Mouse (Mus musculus) embryonic facial prominence, embryonic 12.5 days (tissue): ENCODE results near the gene Hs2st1. TPM values are rescaled to one million over a fixed set of nuclear protein-coding genes. Genes with fewer than 3 reads are reported as not detected.

Source experiments
- ATAC-seq: fragments of 200-750 bp; cut with Nextera tagmentation; 2 replicates; pipeline ENCODE4 v1.8.0; 2017; ENCODE audit not compliant: insufficient number of reproducible peaks, insufficient read depth, low FRiP score, low TSS enrichment
- H3K27ac ChIP-seq: fragments of 300-500 bp; sonication (generic); 2 replicates; pipeline ENCODE4 v1.5.1; 2016; ENCODE audit warnings: mild to moderate bottlenecking
- H3K27me3 ChIP-seq: fragments of 300-500 bp; sonication (generic); 2 replicates; pipeline ENCODE4 v1.6.1; 2016; ENCODE audit warnings: mild to moderate bottlenecking, moderate library complexity
- H3K36me3 ChIP-seq: fragments of 300-500 bp; sonication (generic); 2 replicates; pipeline ENCODE4 v1.6.1; 2016; ENCODE audit warnings: mild to moderate bottlenecking
- H3K4me1 ChIP-seq: fragments of 300-500 bp; sonication (generic); 2 replicates; pipeline ENCODE4 v1.6.1; 2016
- H3K4me2 ChIP-seq: fragments of 300-500 bp; sonication (generic); replicated peaks from 2 replicates; pipeline ENCODE4 v1.6.1; 2016; ENCODE audit warnings: mild to moderate bottlenecking, moderate library complexity
- H3K4me3 ChIP-seq: fragments of 300-500 bp; sonication (generic); 2 replicates; pipeline ENCODE4 v1.5.1; 2016; ENCODE audit warnings: mild to moderate bottlenecking
- H3K9ac ChIP-seq: fragments of 300-500 bp; sonication (generic); 2 replicates; pipeline ENCODE4 v1.6.1; 2016; ENCODE audit warnings: mild to moderate bottlenecking, moderate library complexity
- H3K9me3 ChIP-seq: fragments of 300-500 bp; sonication (generic); 2 replicates; pipeline ENCODE4 v1.6.1; 2016; ENCODE audit warnings: mild to moderate bottlenecking, moderate library complexity
- WGBS: fragments of 180-500 bp; shearing (Covaris S2); methylation state at CpG from one replicate; pipeline ENCODE4 v1.1.7; 2016; 5-methylcytosine and 5-hydroxymethylcytosine counted together
- polyA plus RNA-seq: library from polyadenylated mRNA; unstranded; fragments of >200 nt; fragmentation: Nextera tagmentation; extraction: Ambion mirVana; gene quantifications from 2 replicates; pipeline ENCODE4 v1.2.1, GENCODE M21; 2016

Hs2st1 gene
- polyA plus RNA-seq, 1 experiment from 2014 or later, result 27.0 TPM

- Histone ChIP-seq H3K4me2 (no peak overlapping the region), H3K9ac (no peak overlapping the region), H3K27ac (no peak overlapping the region), H3K4me3 (no peak overlapping the region), H3K9me3 (no peaks in the 10 kb centered on the region), H3K4me1 (no peaks in the 10 kb centered on the region), H3K27me3 (no peaks in the 10 kb centered on the region), H3K36me3 (no peaks in the 10 kb centered on the region)
- no peak for ATAC-seq
- WGBS, result 78% methylated on average over 10 of the region's 10 CpGs
Measured at GRCm38 (mm10) chr3:144519581-144520272, 50.3 kb downstream of the Hs2st1 start.

- Histone ChIP-seq H3K4me1 (no peaks in the 10 kb centered on the region), H3K4me2 (no peak overlapping the region), H3K36me3 (no peaks in the 10 kb centered on the region), H3K9me3 (no peaks in the 10 kb centered on the region), H3K27ac (no peak overlapping the region), H3K4me3 (no peak overlapping the region), H3K27me3 (no peaks in the 10 kb centered on the region), H3K9ac (no peak overlapping the region)
- ATAC-seq, result no peak
- 74% methylated on average over 4 of the region's 5 CpGs for WGBS
Measured at GRCm38 (mm10) chr3:144518917-144519316, 51.1 kb downstream of the Hs2st1 start.

- no peaks in the 10 kb centered on the region for H3K27me3 ChIP-seq
- no peak overlapping the region for H3K27ac ChIP-seq
- 0 out of 2 replicates have a peak, but pooled peaks cover 4% of the 10 kb centered on the region for H3K4me1 ChIP-seq
- 82% methylated on average over 7 of the region's 7 CpGs for WGBS
- no peak overlapping the region for H3K4me2 ChIP-seq
- H3K36me3 ChIP-seq, result no peaks in the 10 kb centered on the region
- ATAC-seq, result no peak
- no peak overlapping the region for H3K4me3 ChIP-seq
- H3K9me3 ChIP-seq, result no peaks in the 10 kb centered on the region
- no peak overlapping the region for H3K9ac ChIP-seq
Measured at GRCm38 (mm10) chr3:144515286-144515685, 54.7 kb downstream of the Hs2st1 start.

- 93% methylated on average over 10 of the region's 10 CpGs for WGBS
- H3K36me3 ChIP-seq, result no peaks in the 10 kb centered on the region
Measured at GRCm38 (mm10) chr3:144514122-144514505, 55.9 kb downstream of the Hs2st1 start.

GRCm38 (mm10) chr3:144513169-144514121 lies 56.5 kb downstream of the Hs2st1 start:
- H3K9ac ChIP-seq, result no peak overlapping the region
- H3K9me3 ChIP-seq, result no peaks in the 10 kb centered on the region
- H3K4me2 ChIP-seq, result no peak overlapping the region
- WGBS, result 86% methylated on average over 16 of the region's 16 CpGs
- H3K27ac ChIP-seq, result no peak overlapping the region
- H3K36me3 ChIP-seq, result no peaks in the 10 kb centered on the region
- ATAC-seq, result no peak
- 0 out of 2 replicates have a peak, but pooled peaks cover 4% of the 10 kb centered on the region for H3K4me1 ChIP-seq
- no peaks in the 10 kb centered on the region for H3K27me3 ChIP-seq
- no peak overlapping the region for H3K4me3 ChIP-seq

More at GRCm38 (mm10) chr3:144514122-144514505, 55.9 kb downstream of the Hs2st1 start:
- Histone ChIP-seq H3K4me2 (no peak overlapping the region), H3K27me3 (no peaks in the 10 kb centered on the region), H3K27ac (no peak overlapping the region), H3K4me3 (no peak overlapping the region), H3K9me3 (no peaks in the 10 kb centered on the region), H3K9ac (no peak overlapping the region), H3K4me1 (0 out of 2 replicates have a peak, but pooled peaks cover 4% of the 10 kb centered on the region)
- ATAC-seq, result no peak

GRCm38 (mm10) chr3:144510724-144511123 lies 59.3 kb downstream of the Hs2st1 start:
- Histone ChIP-seq H3K27me3 (no peaks in the 10 kb centered on the region), H3K9ac (no peak overlapping the region), H3K36me3 (no peaks in the 10 kb centered on the region), H3K4me3 (no peak overlapping the region), H3K9me3 (no peaks in the 10 kb centered on the region), H3K4me1 (peaks cover 14% of the 10 kb centered on the region), H3K4me2 (no peak overlapping the region), H3K27ac (no peak overlapping the region)
- no peak for ATAC-seq
- 85% methylated on average over 3 of the region's 3 CpGs for WGBS

- Histone ChIP-seq H3K9ac (no peak overlapping the region), H3K4me1 (peaks cover 17% of the 10 kb centered on the region), H3K4me2 (no peak overlapping the region), H3K27ac (no peak overlapping the region), H3K9me3 (no peaks in the 10 kb centered on the region), H3K4me3 (no peak overlapping the region), H3K27me3 (no peaks in the 10 kb centered on the region), H3K36me3 (no peaks in the 10 kb centered on the region)
- ATAC-seq, result no peak
- whole genome bisulfite sequencing, result 88% methylated on average over 4 of the region's 4 CpGs
Measured at GRCm38 (mm10) chr3:144508342-144508741, 61.6 kb downstream of the Hs2st1 start.

- no peak for ATAC-seq
- H3K27me3 ChIP-seq, result no peaks in the 10 kb centered on the region
- H3K4me1 ChIP-seq, result peaks cover 17% of the 10 kb centered on the region
- no peaks in the 10 kb centered on the region for H3K9me3 ChIP-seq
- H3K4me3 ChIP-seq, result no peak overlapping the region
- H3K9ac ChIP-seq, result no peak overlapping the region
- no peak overlapping the region for H3K4me2 ChIP-seq
- no peak overlapping the region for H3K27ac ChIP-seq
- 70% methylated on average over 5 of the region's 5 CpGs for WGBS
- no peaks in the 10 kb centered on the region for H3K36me3 ChIP-seq
Measured at GRCm38 (mm10) chr3:144507885-144508284, 62.1 kb downstream of the Hs2st1 start.

- peaks cover 17% of the 10 kb centered on the region for H3K4me1 ChIP-seq
- H3K27ac ChIP-seq, result no peak overlapping the region
- H3K4me2 ChIP-seq, result no peak overlapping the region
- no peaks in the 10 kb centered on the region for H3K36me3 ChIP-seq
- no peak overlapping the region for H3K9ac ChIP-seq
- H3K27me3 ChIP-seq, result no peaks in the 10 kb centered on the region
- H3K4me3 ChIP-seq, result no peak overlapping the region
- 37% methylated on average over 3 of the region's 3 CpGs for WGBS
- H3K9me3 ChIP-seq, result no peaks in the 10 kb centered on the region
- no peak for ATAC-seq
Measured at GRCm38 (mm10) chr3:144506213-144506612, 63.8 kb downstream of the Hs2st1 start.

GRCm38 (mm10) chr3:144501930-144502329 lies 68.1 kb downstream of the Hs2st1 start:
- Histone ChIP-seq H3K4me2 (no peak overlapping the region), H3K27ac (no peak overlapping the region), H3K36me3 (no peaks in the 10 kb centered on the region), H3K9ac (no peak overlapping the region), H3K4me3 (no peak overlapping the region), H3K27me3 (no peaks in the 10 kb centered on the region), H3K4me1 (peaks cover 13% of the 10 kb centered on the region), H3K9me3 (no peaks in the 10 kb centered on the region)
- WGBS, result 77% methylated on average over 7 of the region's 7 CpGs
- no peak for ATAC-seq

- no peak for ATAC-seq
- no peaks in the 10 kb centered on the region for H3K9me3 ChIP-seq
- WGBS, result 81% methylated on average over 5 of the region's 5 CpGs
Measured at GRCm38 (mm10) chr3:144496762-144497161, 73.2 kb downstream of the Hs2st1 start.

GRCm38 (mm10) chr3:144494838-144495237 lies 75.1 kb downstream of the Hs2st1 start:
- Histone ChIP-seq H3K4me2 (no peak overlapping the region), H3K27ac (no peak overlapping the region), H3K4me3 (no peak overlapping the region), H3K27me3 (no peaks in the 10 kb centered on the region), H3K36me3 (no peaks in the 10 kb centered on the region), H3K9ac (no peak overlapping the region), H3K4me1 (no peaks in the 10 kb centered on the region), H3K9me3 (no peaks in the 10 kb centered on the region)
- ATAC-seq, result no peak
- 68% methylated on average over 5 of the region's 5 CpGs for WGBS

More at GRCm38 (mm10) chr3:144496762-144497161, 73.2 kb downstream of the Hs2st1 start:
- H3K4me1 ChIP-seq, result no peaks in the 10 kb centered on the region
- no peak overlapping the region for H3K9ac ChIP-seq
- no peaks in the 10 kb centered on the region for H3K27me3 ChIP-seq
- no peak overlapping the region for H3K4me2 ChIP-seq
- H3K27ac ChIP-seq, result no peak overlapping the region
- H3K4me3 ChIP-seq, result no peak overlapping the region
- no peaks in the 10 kb centered on the region for H3K36me3 ChIP-seq
